Mouse (Mus musculus) embryonic facial prominence, embryonic 11.5 days (tissue): ENCODE results near the gene Pde11a. TPM values are rescaled to one million over a fixed set of nuclear protein-coding genes. Genes with fewer than 3 reads are reported as not detected.
A peak's percentile ranks its signal among the peaks of the same experiment; 100 is the strongest.

Experiments
- ATAC-seq: fragments of 200-750 bp; cut with Nextera tagmentation; replicated peaks from 2 replicates; pipeline ENCODE4 v1.8.0; 2017; ENCODE audit warnings: low read depth; ENCODE audit not compliant: insufficient number of reproducible peaks, low FRiP score, low TSS enrichment
- DNase-seq: peaks from one replicate; pipeline ENCODE4 v3.0.0-alpha.2; 2015; ENCODE audit warnings: low spot score
- H3K27ac ChIP-seq: fragments of 300-500 bp; sonication (generic); replicated peaks from 2 replicates; pipeline ENCODE4 v1.5.1; 2014; ENCODE audit warnings: mild to moderate bottlenecking, low read depth, low read length, control low read depth
- H3K27me3 ChIP-seq: fragments of 300-500 bp; sonication (generic); 2 replicates; pipeline ENCODE4 v1.6.1; 2014; ENCODE audit warnings: mild to moderate bottlenecking, low read length, moderate library complexity, mixed read lengths; ENCODE audit not compliant: control insufficient read depth, insufficient read depth
- H3K36me3 ChIP-seq: fragments of 300-500 bp; sonication (generic); replicated peaks from 2 replicates; pipeline ENCODE4 v1.6.1; 2014; ENCODE audit warnings: low read depth, mild to moderate bottlenecking, low read length, moderate library complexity, mixed read lengths; ENCODE audit not compliant: control insufficient read depth, insufficient read depth
- H3K4me1 ChIP-seq: fragments of 300-500 bp; sonication (generic); 2 replicates; pipeline ENCODE4 v1.6.1; 2014; ENCODE audit warnings: low read length, mixed read lengths; ENCODE audit not compliant: control insufficient read depth, insufficient read depth
- H3K4me2 ChIP-seq: fragments of 300-500 bp; sonication (generic); 2 replicates; pipeline ENCODE4 v1.6.1; 2014; ENCODE audit warnings: low read depth, mild to moderate bottlenecking, control low read depth, low read length, moderate library complexity
- H3K4me3 ChIP-seq: fragments of 300-500 bp; sonication (generic); 2 replicates; pipeline ENCODE4 v1.5.1; 2014; ENCODE audit warnings: low read depth, low read length, control low read depth
- H3K9ac ChIP-seq: fragments of 300-500 bp; sonication (generic); replicated peaks from 2 replicates; pipeline ENCODE4 v1.6.1; 2014; ENCODE audit warnings: mild to moderate bottlenecking, control low read depth, low read length
- H3K9me3 ChIP-seq: fragments of 300-500 bp; sonication (generic); replicated peaks from 2 replicates; pipeline ENCODE4 v1.6.1; 2016; ENCODE audit warnings: mild to moderate bottlenecking, low read length, inconsistent platforms, mixed read lengths; ENCODE audit not compliant: control insufficient read depth
- WGBS: fragments of 180-500 bp; shearing (Covaris S2); extraction: QIAGEN DNeasy Blood & Tissue Kit; methylation state at CpG from one replicate; pipeline ENCODE4 v1.1.7; 2014; 5-methylcytosine and 5-hydroxymethylcytosine counted together
- polyA plus RNA-seq: library from polyadenylated mRNA; unstranded; fragments of >200 nt; fragmentation: Nextera tagmentation; extraction: Ambion mirVana; gene quantifications from 2 replicates; pipeline ENCODE4 v1.2.1, GENCODE M21; 2014

Pde11a gene
- polyA plus RNA-seq, 1 experiment from 2014 or later: 0.28 TPM

GRCm38 (mm10) chr2:76053748-76054331, 284.7 kb downstream of the Pde11a start:
- Histone ChIP-seq H3K9me3 (no peaks in the 10 kb centered on the region), H3K4me2 (no peak overlapping the region), H3K27me3 (no peaks in the 10 kb centered on the region), H3K4me1 (no peaks in the 10 kb centered on the region), H3K4me3 (no peak overlapping the region), H3K36me3 (no peaks in the 10 kb centered on the region), H3K27ac (no peak overlapping the region), H3K9ac (no peak overlapping the region)
- DNase-seq (no peak), ATAC-seq (no peak)
- WGBS: 84% methylated on average over 14 of the region's 14 CpGs

GRCm38 (mm10) chr2:76052897-76053505, 285.6 kb downstream of the Pde11a start:
- Histone ChIP-seq H3K4me2 (no peak overlapping the region), H3K4me3 (no peak overlapping the region), H3K4me1 (no peaks in the 10 kb centered on the region), H3K27ac (no peak overlapping the region), H3K9ac (no peak overlapping the region), H3K9me3 (no peaks in the 10 kb centered on the region), H3K27me3 (no peaks in the 10 kb centered on the region), H3K36me3 (no peaks in the 10 kb centered on the region)
- ATAC-seq: no peak
- no peak for DNase-seq
- WGBS: 74% methylated on average over 1 of the region's 1 CpGs

DNA sequence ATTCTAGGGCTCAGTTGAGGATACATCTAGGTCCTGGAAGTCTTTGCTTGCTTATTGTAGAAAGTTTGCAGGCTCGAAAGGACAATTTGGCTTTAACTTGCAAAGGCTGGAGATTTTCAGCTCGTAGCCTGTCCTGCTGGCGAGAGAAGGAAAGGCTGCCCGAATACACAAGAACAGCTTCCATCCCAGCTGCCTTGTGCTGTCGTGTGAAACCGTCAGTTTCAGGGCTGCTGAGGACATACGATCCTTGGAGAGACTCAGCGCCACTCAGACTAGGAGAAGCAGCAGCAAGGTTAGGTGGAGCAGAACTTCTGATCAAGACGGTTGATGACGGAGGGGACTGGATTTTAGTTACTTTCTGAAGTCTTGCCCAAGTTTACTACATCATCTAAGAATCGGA, 287.2 kb downstream of the Pde11a start:
- Histone ChIP-seq H3K9me3 (no peaks in the 10 kb centered on the region), H3K4me1 (no peaks in the 10 kb centered on the region), H3K9ac (no peak overlapping the region), H3K27ac (no peak overlapping the region), H3K27me3 (no peaks in the 10 kb centered on the region), H3K36me3 (no peaks in the 10 kb centered on the region), H3K4me2 (no peak overlapping the region), H3K4me3 (no peak overlapping the region)
- DNase-seq (no peak), ATAC-seq (no peak)
- WGBS: 80% methylated on average over 11 of the region's 11 CpGs

- Histone ChIP-seq H3K27ac (no peak overlapping the region), H3K36me3 (no peaks in the 10 kb centered on the region), H3K4me3 (no peak overlapping the region), H3K9me3 (no peaks in the 10 kb centered on the region), H3K9ac (no peak overlapping the region), H3K4me2 (no peak overlapping the region), H3K27me3 (no peaks in the 10 kb centered on the region), H3K4me1 (no peaks in the 10 kb centered on the region)
- DNase-seq (no peak), ATAC-seq (no peak)
- 90% methylated on average over 4 of the region's 4 CpGs for WGBS
These were observed 287.7 kb downstream of the Pde11a start for GRCm38 (mm10) chr2:76050911-76051310.

DNA sequence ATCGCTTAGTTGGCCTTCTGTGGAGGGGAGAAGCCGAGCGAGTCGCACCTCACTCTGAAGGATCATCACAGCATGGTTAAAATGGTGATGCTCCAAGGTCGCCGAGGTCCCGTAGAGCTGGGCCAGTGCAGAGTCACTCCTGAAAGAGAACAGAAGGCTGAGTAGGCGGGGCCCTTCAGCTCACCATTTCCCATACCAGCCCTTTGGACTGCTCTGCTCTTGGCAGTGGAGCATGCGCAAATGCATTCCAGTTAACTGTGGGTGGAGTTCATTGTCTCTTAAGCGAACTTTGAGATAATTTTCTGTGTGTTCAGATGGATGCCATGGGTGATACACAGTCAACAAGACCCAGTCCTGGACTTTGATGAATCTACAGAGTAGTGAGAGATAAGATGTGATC, 288.5 kb downstream of the Pde11a start:
- no peaks in the 10 kb centered on the region for H3K4me1 ChIP-seq
- no peaks in the 10 kb centered on the region for H3K27me3 ChIP-seq
- no peak overlapping the region for H3K27ac ChIP-seq
- no peak for ATAC-seq
- H3K9me3 ChIP-seq: no peaks in the 10 kb centered on the region
- 82% methylated on average over 10 of the region's 10 CpGs for WGBS
- no peak overlapping the region for H3K4me2 ChIP-seq
- H3K36me3 ChIP-seq: no peaks in the 10 kb centered on the region
- H3K4me3 ChIP-seq: no peak overlapping the region
- H3K9ac ChIP-seq: peak overlapping the region; percentile 2; the same call in 1 of the 2 replicates
- DNase-seq: no peak

GRCm38 (mm10) chr2:76049529-76049928, 289.0 kb downstream of the Pde11a start:
- WGBS: 67% methylated on average over 8 of the region's 8 CpGs
- Histone ChIP-seq H3K9me3 (no peaks in the 10 kb centered on the region), H3K4me1 (no peaks in the 10 kb centered on the region), H3K27ac (no peak overlapping the region), H3K4me2 (no peak overlapping the region), H3K4me3 (no peak overlapping the region), H3K27me3 (no peaks in the 10 kb centered on the region), H3K36me3 (no peaks in the 10 kb centered on the region), H3K9ac (peak overlapping the region; percentile 2; the same call in 1 of the 2 replicates)
- ATAC-seq (no peak), DNase-seq (no peak)

GRCm38 (mm10) chr2:76047740-76048139, 290.8 kb downstream of the Pde11a start:
- Histone ChIP-seq H3K4me3 (no peak overlapping the region), H3K4me2 (no peak overlapping the region), H3K36me3 (no peaks in the 10 kb centered on the region), H3K9ac (no peak overlapping the region), H3K27me3 (no peaks in the 10 kb centered on the region), H3K4me1 (no peaks in the 10 kb centered on the region), H3K9me3 (no peaks in the 10 kb centered on the region), H3K27ac (no peak overlapping the region)
- DNase-seq (no peak), ATAC-seq (no peak)
- WGBS: 89% methylated on average over 12 of the region's 12 CpGs

DNA sequence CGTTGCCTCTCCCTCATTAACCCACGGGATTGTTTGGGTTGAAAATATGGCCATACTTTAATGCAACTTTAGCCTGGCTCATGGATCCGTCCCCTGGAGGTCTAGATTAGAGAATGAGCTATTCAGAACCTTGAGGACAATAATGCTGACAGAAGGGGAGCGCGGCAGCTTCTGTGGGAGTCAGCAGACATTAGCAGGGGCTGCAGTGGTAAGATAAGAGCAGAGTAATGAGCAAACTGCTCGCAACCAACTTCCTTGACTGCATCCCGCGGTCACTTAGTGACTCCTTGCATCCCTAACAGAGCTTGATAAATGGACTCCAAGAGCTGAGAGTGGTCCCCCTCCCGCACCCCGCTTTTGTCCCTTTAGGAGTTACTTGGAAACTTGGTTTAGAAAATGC, 296.4 kb downstream of the Pde11a start:
- no peak overlapping the region for H3K9ac ChIP-seq
- no peaks in the 10 kb centered on the region for H3K27me3 ChIP-seq
- no peak for DNase-seq
- no peak overlapping the region for H3K27ac ChIP-seq
- no peaks in the 10 kb centered on the region for H3K9me3 ChIP-seq
- no peaks in the 10 kb centered on the region for H3K4me1 ChIP-seq
- H3K36me3 ChIP-seq: no peaks in the 10 kb centered on the region
- no peak for ATAC-seq
- 87% methylated on average over 10 of the region's 10 CpGs for WGBS
- H3K4me3 ChIP-seq: no peak overlapping the region
- no peak overlapping the region for H3K4me2 ChIP-seq
